Mouse (Mus musculus) intestine, embryonic 16.5 days (tissue): ENCODE data around the gene Rsph9. TPM values are rescaled to one million over a fixed set of nuclear protein-coding genes. Genes with fewer than 3 reads are reported as not detected.

Experiments used
- ATAC-seq: fragments of 200-750 bp; cut with Nextera tagmentation; 2 replicates; pipeline ENCODE4 v1.8.0; 2017; ENCODE audit warnings: moderate TSS enrichment, moderate library complexity
- H3K27ac ChIP-seq: fragments of 300-500 bp; sonication (generic); 2 replicates; pipeline ENCODE4 v1.5.1; 2014; ENCODE audit warnings: mild to moderate bottlenecking, low read length
- H3K27me3 ChIP-seq: fragments of 300-500 bp; sonication (generic); replicated peaks from 2 replicates; pipeline ENCODE4 v1.6.1; 2014; ENCODE audit warnings: low read length, control low read depth, mixed read lengths; ENCODE audit not compliant: control insufficient read depth, insufficient read depth
- H3K36me3 ChIP-seq: fragments of 300-500 bp; sonication (generic); 2 replicates; pipeline ENCODE4 v1.6.1; 2014; ENCODE audit warnings: low read length, control low read depth; ENCODE audit not compliant: control insufficient read depth, insufficient read depth
- H3K4me1 ChIP-seq: fragments of 300-500 bp; sonication (generic); 2 replicates; pipeline ENCODE4 v1.6.1; 2014; ENCODE audit warnings: low read length, control low read depth, mixed read lengths; ENCODE audit not compliant: control insufficient read depth, insufficient read depth
- H3K4me2 ChIP-seq: fragments of 300-500 bp; sonication (generic); 2 replicates; pipeline ENCODE4 v1.6.1; 2014; ENCODE audit warnings: low read depth, low read length, control low read depth
- H3K4me3 ChIP-seq: fragments of 300-500 bp; sonication (generic); 2 replicates; pipeline ENCODE4 v1.5.1; 2014; ENCODE audit warnings: mild to moderate bottlenecking, low read length
- H3K9ac ChIP-seq: fragments of 300-500 bp; sonication (generic); 2 replicates; pipeline ENCODE4 v1.6.1; 2014; ENCODE audit warnings: low read depth, low read length
- H3K9me3 ChIP-seq: fragments of 300-500 bp; sonication (generic); 2 replicates; pipeline ENCODE4 v1.6.1; 2016; ENCODE audit warnings: low read length, control low read depth; ENCODE audit not compliant: control insufficient read depth
- WGBS: fragments of 180-500 bp; shearing (Covaris S2); extraction: QIAGEN DNeasy Blood & Tissue Kit; methylation state at CpG from one replicate; pipeline ENCODE4 v1.1.7; 2014; 5-methylcytosine and 5-hydroxymethylcytosine counted together
- polyA plus RNA-seq: library from polyadenylated mRNA; unstranded; fragments of >200 nt; fragmentation: Nextera tagmentation; extraction: Ambion mirVana; gene quantifications from 2 replicates; pipeline ENCODE4 v1.2.1, GENCODE M21; 2015

Rsph9 gene
- polyA plus RNA-seq, 1 experiment from 2014 or later = 8.8 TPM

- H3K4me2 ChIP-seq = no peak overlapping the region
- peaks cover 35% of the 10 kb centered on the region for H3K36me3 ChIP-seq
- no peak overlapping the region for H3K27ac ChIP-seq
- H3K27me3 ChIP-seq = no peaks in the 10 kb centered on the region
- H3K9me3 ChIP-seq = no peaks in the 10 kb centered on the region
- no peak for ATAC-seq
- H3K4me3 ChIP-seq = no peak overlapping the region
- 91% methylated on average over 10 of the region's 10 CpGs for WGBS
- no peak overlapping the region for H3K9ac ChIP-seq
- H3K4me1 ChIP-seq = peaks cover 19% of the 10 kb centered on the region
These were observed 20.8 kb upstream of the Rsph9 start for GRCm38 (mm10) chr17:46164791-46165190.

GRCm38 (mm10) chr17:46164301-46164700 lies 20.3 kb upstream of the Rsph9 start:
- Histone ChIP-seq H3K4me1 (peaks cover 24% of the 10 kb centered on the region), H3K27ac (no peak overlapping the region), H3K4me2 (no peak overlapping the region), H3K4me3 (no peak overlapping the region), H3K36me3 (peaks cover 32% of the 10 kb centered on the region), H3K9me3 (no peaks in the 10 kb centered on the region), H3K9ac (no peak overlapping the region), H3K27me3 (no peaks in the 10 kb centered on the region)
- WGBS = 90% methylated on average over 8 of the region's 8 CpGs
- ATAC-seq = no peak

GRCm38 (mm10) chr17:46162951-46163421 lies 19.0 kb upstream of the Rsph9 start:
- Histone ChIP-seq H3K27me3 (no peaks in the 10 kb centered on the region), H3K4me2 (peak overlapping the region; percentile 26; the same call in 1 of the 2 replicates), H3K36me3 (peaks cover 24% of the 10 kb centered on the region), H3K4me3 (peak overlapping the region; percentile 20), H3K4me1 (peaks cover 24% of the 10 kb centered on the region), H3K9ac (0 out of 2 replicates have a peak overlapping the region, but pooled peaks have one; percentile 4), H3K9me3 (no peaks in the 10 kb centered on the region), H3K27ac (peak overlapping the region; percentile 65)
- WGBS = 59% methylated on average over 9 of the region's 9 CpGs
- ATAC-seq = no peak

- no peak for ATAC-seq
- H3K27ac ChIP-seq = peak overlapping the region; percentile 65; the same call in 1 of the 2 replicates
- no peaks in the 10 kb centered on the region for H3K9me3 ChIP-seq
- H3K36me3 ChIP-seq = peaks cover 19% of the 10 kb centered on the region
- no peaks in the 10 kb centered on the region for H3K27me3 ChIP-seq
- WGBS = 82% methylated on average over 7 of the region's 7 CpGs
- peak overlapping the region; percentile 26; the same call in 1 of the 2 replicates for H3K4me2 ChIP-seq
- H3K9ac ChIP-seq = 0 out of 2 replicates have a peak overlapping the region, but pooled peaks have one; percentile 4
- peaks cover 24% of the 10 kb centered on the region for H3K4me1 ChIP-seq
- H3K4me3 ChIP-seq = peak overlapping the region; percentile 20; the same call in 1 of the 2 replicates
These were observed 18.5 kb upstream of the Rsph9 start for GRCm38 (mm10) chr17:46162551-46162950.

GRCm38 (mm10) chr17:46161710-46162109 lies 17.7 kb upstream of the Rsph9 start:
- 52% methylated on average over 9 of the region's 9 CpGs for WGBS
- Histone ChIP-seq H3K9me3 (no peaks in the 10 kb centered on the region), H3K9ac (peak overlapping the region; percentile 86), H3K4me2 (peak overlapping the region; percentile 70), H3K27me3 (no peaks in the 10 kb centered on the region), H3K4me3 (peak overlapping the region; percentile 78), H3K36me3 (peaks cover 13% of the 10 kb centered on the region; the same call in 1 of the 2 replicates), H3K27ac (peak overlapping the region; percentile 77), H3K4me1 (peaks cover 24% of the 10 kb centered on the region)
- ATAC-seq = no peak

- Histone ChIP-seq H3K4me2 (peak overlapping the region; percentile 70), H3K27me3 (no peaks in the 10 kb centered on the region), H3K27ac (peak overlapping the region; percentile 77), H3K9ac (peak overlapping the region; percentile 86), H3K9me3 (no peaks in the 10 kb centered on the region), H3K36me3 (0 out of 2 replicates have a peak, but pooled peaks cover 8% of the 10 kb centered on the region), H3K4me1 (peaks cover 24% of the 10 kb centered on the region), H3K4me3 (peak overlapping the region; percentile 78)
- WGBS = under 1% methylated on average over 19 of the region's 19 CpGs
- peak; percentile 21 for ATAC-seq
These were observed 17.2 kb upstream of the Rsph9 start for GRCm38 (mm10) chr17:46161179-46161578.

GRCm38 (mm10) chr17:46160686-46161085 lies 16.7 kb upstream of the Rsph9 start, which contains the start of gene Gtpbp2:
TSS of gene Gtpbp2 (plus strand) at chr17:46161032.
- Histone ChIP-seq H3K27ac (peak within 1 kb of the TSS; percentile 94), H3K9ac (peak within 1 kb of the TSS; percentile 86), H3K4me2 (peak within 1 kb of the TSS; percentile 76), H3K36me3 (0 out of 2 replicates have a peak, but pooled peaks cover 7% of the 10 kb centered on the region), H3K27me3 (no peaks in the 10 kb centered on the region), H3K4me3 (peak within 1 kb of the TSS; percentile 78), H3K4me1 (peaks cover 24% of the 10 kb centered on the region), H3K9me3 (no peaks in the 10 kb centered on the region)
- ATAC-seq = peak; percentile 92
- WGBS = 0% methylated on average over 23 of the region's 23 CpGs

- Histone ChIP-seq H3K4me2 (peak overlapping the region; percentile 76), H3K9me3 (no peaks in the 10 kb centered on the region), H3K27me3 (no peaks in the 10 kb centered on the region), H3K4me1 (peaks cover 24% of the 10 kb centered on the region), H3K9ac (peak overlapping the region; percentile 70), H3K36me3 (0 out of 2 replicates have a peak, but pooled peaks cover 7% of the 10 kb centered on the region), H3K4me3 (peak overlapping the region; percentile 78), H3K27ac (peak overlapping the region; percentile 94)
- under 1% methylated on average over 16 of the region's 16 CpGs for WGBS
- peak; percentile 72 for ATAC-seq
These were observed 16.2 kb upstream of the Rsph9 start for GRCm38 (mm10) chr17:46160090-46160662.

- 56% methylated on average over 2 of the region's 2 CpGs for WGBS
- Histone ChIP-seq H3K27me3 (no peaks in the 10 kb centered on the region), H3K9ac (no peak overlapping the region), H3K4me2 (peak overlapping the region; percentile 76; the same call in 1 of the 2 replicates), H3K4me3 (peak overlapping the region; percentile 78; the same call in 1 of the 2 replicates), H3K9me3 (no peaks in the 10 kb centered on the region), H3K27ac (peak overlapping the region; percentile 94; the same call in 1 of the 2 replicates), H3K4me1 (peaks cover 24% of the 10 kb centered on the region), H3K36me3 (0 out of 2 replicates have a peak, but pooled peaks cover 3% of the 10 kb centered on the region)
- ATAC-seq = no peak
These were observed 15.2 kb upstream of the Rsph9 start for GRCm38 (mm10) chr17:46159236-46159635.
